Mouse (Mus musculus): ENCODE measurements at regions not wholly inside any gene's neighbourhood (a gene's known extent, or its start where the extent isn't known, plus 50 kb on each side); places are given as distances from the start of the nearest gene placed in this dataset.

DNA sequence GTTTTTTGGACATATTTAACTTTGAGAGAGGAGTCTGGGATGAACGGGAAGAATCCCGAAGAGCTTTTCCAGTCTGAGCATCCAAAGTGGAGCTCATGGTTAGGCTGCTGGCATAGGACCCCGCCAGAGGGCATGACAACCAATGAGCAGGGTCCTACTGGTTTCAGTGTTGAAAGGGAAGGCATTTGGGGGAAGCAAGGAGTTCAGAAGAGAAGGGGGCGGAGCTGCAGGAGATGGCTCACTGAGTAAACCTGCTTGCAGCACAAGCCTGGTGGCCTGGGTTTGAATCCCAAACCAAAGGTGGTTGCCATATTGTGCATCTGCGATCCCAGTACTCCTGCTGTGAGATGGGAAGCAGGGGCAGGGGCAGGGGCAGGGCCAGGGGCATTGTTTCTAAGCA, 161.4 kb upstream of the Ubr2 start:
- TF ChIP-seq TAL1 (IDR thresholded peaks at IDR 0.05; ENCODE audit: low read length): no peak
- no peak for TF ChIP-seq GATA1 (IDR thresholded peaks at IDR 0.05; ENCODE audit: low read length)
